Mouse (Mus musculus) midbrain, embryonic 10.5 days (tissue): ENCODE results near the gene Bmi1. TPM values are rescaled to one million over a fixed set of nuclear protein-coding genes. Genes with fewer than 3 reads are reported as not detected.

ENCODE experiments used
- DNase-seq: peaks from one replicate; pipeline ENCODE4 v3.0.0-alpha.2; 2017; ENCODE audit warnings: low spot score
- H3K27ac ChIP-seq: fragments of 300-500 bp; sonication (generic); replicated peaks from 2 replicates; pipeline ENCODE4 v1.5.1; 2016; ENCODE audit warnings: mild to moderate bottlenecking
- H3K27me3 ChIP-seq: fragments of 300-500 bp; sonication (generic); 2 replicates; pipeline ENCODE4 v1.6.1; 2016; ENCODE audit warnings: low read depth, mild to moderate bottlenecking; ENCODE audit not compliant: poor library complexity, severe bottlenecking
- H3K36me3 ChIP-seq: fragments of 300-500 bp; sonication (generic); 2 replicates; pipeline ENCODE4 v1.6.1; 2016; ENCODE audit warnings: mild to moderate bottlenecking, moderate library complexity
- H3K4me1 ChIP-seq: fragments of 300-500 bp; sonication (generic); 2 replicates; pipeline ENCODE4 v1.6.1; 2016
- H3K4me3 ChIP-seq: fragments of 300-500 bp; sonication (generic); 2 replicates; pipeline ENCODE4 v1.5.1; 2016; ENCODE audit warnings: mild to moderate bottlenecking, moderate library complexity
- H3K9me3 ChIP-seq: fragments of 300-500 bp; sonication (generic); replicated peaks from 2 replicates; pipeline ENCODE4 v1.6.1; 2016; ENCODE audit warnings: mild to moderate bottlenecking
- WGBS: fragments of 180-500 bp; shearing (Covaris S2); methylation state at CpG from one replicate; pipeline ENCODE4 v1.1.7; 2016; 5-methylcytosine and 5-hydroxymethylcytosine counted together
- polyA plus RNA-seq: library from polyadenylated mRNA; unstranded; fragments of >200 nt; fragmentation: Nextera tagmentation; extraction: Ambion mirVana; gene quantifications from 2 replicates; pipeline ENCODE4 v1.2.1, GENCODE M21; 2016

Gene Bmi1
- polyA plus RNA-seq, 1 experiment from 2014 or later, result 26.6 TPM

DNA sequence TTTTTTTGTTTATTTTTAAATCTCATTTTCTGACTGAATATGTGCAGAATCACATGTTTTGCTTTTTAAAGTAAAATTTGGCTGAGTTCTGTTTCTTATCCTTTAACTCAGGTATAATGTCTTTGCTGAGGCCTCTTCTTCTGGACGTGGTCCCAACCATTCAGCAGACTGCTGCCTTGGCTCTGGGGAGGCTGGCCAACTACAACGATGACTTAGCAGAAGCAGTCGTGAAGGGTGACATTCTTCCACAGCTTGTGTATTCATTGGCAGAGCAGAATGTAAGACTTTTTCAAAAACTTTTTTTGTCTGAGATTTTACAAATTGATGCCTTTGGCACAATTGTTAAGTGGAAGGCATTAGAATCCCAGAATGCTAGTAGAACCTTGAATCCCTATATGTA is 33.5 kb downstream of the Bmi1 start:
- H3K36me3 ChIP-seq, result no peaks in the 10 kb centered on the region
- H3K9me3 ChIP-seq, result no peaks in the 10 kb centered on the region
- no peak for DNase-seq
- H3K27me3 ChIP-seq, result peaks cover 5% of the 10 kb centered on the region
- WGBS, result 83% methylated on average over 3 of the region's 3 CpGs
- no peak overlapping the region for H3K4me3 ChIP-seq
- no peak overlapping the region for H3K27ac ChIP-seq
- no peaks in the 10 kb centered on the region for H3K4me1 ChIP-seq

DNA sequence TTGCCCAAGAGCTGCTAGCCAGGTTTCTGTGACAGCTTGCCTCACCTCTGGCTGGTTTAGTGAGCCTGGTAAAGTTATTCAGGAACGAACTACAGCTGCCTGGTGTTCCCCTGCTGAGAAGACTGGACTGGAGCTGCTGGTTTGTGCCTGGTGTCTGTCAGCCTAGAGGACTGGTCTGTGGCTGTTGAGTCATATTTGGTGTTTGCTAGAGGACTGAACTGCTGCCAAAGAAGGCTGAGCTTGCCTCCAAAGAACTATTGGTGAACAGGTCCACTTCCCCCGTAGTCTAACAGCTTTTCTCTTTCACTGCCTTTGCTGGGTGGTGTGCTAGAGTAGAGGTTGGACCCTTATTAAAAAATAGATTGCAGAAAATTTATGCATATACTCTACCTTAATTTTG is 36.3 kb downstream of the Bmi1 start:
- whole genome bisulfite sequencing, result 77% methylated on average over 2 of the region's 2 CpGs

DNA sequence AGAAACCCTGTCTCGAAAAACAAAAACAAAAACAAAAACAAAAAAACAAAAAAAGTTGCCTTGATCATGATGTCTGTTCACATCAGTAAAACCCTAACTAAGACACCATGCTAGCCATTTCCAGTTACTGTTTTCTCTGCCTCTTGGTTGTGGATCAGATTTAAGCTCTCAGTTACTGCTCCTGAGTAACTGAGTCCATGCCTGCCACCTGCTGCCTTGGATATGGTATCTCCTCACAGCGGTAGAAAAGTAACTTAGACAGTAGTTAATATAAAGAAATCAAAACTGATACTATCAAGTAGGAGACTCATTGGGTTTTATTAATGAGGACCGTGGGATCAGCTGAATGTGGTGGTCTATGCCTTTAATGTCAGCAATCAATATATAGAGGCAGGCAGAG is 37.5 kb downstream of the Bmi1 start:
- Histone ChIP-seq H3K36me3 (no peaks in the 10 kb centered on the region), H3K27ac (no peak overlapping the region), H3K4me3 (no peak overlapping the region), H3K4me1 (no peaks in the 10 kb centered on the region), H3K27me3 (no peaks in the 10 kb centered on the region), H3K9me3 (no peaks in the 10 kb centered on the region)
- 80% methylated on average over 3 of the region's 3 CpGs for WGBS
- DNase-seq, result no peak

More for the DNA sequence above, 36.3 kb downstream of the Bmi1 start:
- H3K4me1 ChIP-seq, result no peaks in the 10 kb centered on the region
- no peak for DNase-seq
- no peaks in the 10 kb centered on the region for H3K36me3 ChIP-seq
- no peaks in the 10 kb centered on the region for H3K27me3 ChIP-seq
- H3K9me3 ChIP-seq, result no peaks in the 10 kb centered on the region
- no peak overlapping the region for H3K4me3 ChIP-seq
- no peak overlapping the region for H3K27ac ChIP-seq

DNA sequence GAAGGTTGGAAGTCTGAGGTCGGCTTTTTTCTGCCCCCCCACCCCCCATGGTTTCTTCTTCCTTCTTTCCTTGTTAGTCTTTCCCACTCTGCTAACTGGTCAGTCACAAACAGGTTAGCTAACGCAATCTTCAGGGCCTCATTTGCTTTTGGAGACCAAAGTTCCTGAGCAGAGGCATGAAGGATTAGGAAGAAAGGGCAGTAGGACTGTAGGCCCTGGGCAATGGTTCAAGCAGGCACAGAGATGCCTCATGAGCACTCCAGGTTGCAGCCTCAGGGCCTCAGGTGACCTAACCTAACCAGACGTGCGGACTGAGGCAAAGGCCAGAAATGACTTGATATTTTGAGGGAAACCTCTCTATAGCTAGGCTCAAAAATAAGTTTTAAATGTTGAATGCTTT is 41.7 kb downstream of the Bmi1 start:
- WGBS, result 87% methylated on average over 4 of the region's 4 CpGs
- no peaks in the 10 kb centered on the region for H3K27me3 ChIP-seq
- DNase-seq, result no peak
- no peaks in the 10 kb centered on the region for H3K9me3 ChIP-seq
- no peak overlapping the region for H3K4me3 ChIP-seq
- no peaks in the 10 kb centered on the region for H3K4me1 ChIP-seq
- no peak overlapping the region for H3K27ac ChIP-seq
- no peaks in the 10 kb centered on the region for H3K36me3 ChIP-seq

DNA sequence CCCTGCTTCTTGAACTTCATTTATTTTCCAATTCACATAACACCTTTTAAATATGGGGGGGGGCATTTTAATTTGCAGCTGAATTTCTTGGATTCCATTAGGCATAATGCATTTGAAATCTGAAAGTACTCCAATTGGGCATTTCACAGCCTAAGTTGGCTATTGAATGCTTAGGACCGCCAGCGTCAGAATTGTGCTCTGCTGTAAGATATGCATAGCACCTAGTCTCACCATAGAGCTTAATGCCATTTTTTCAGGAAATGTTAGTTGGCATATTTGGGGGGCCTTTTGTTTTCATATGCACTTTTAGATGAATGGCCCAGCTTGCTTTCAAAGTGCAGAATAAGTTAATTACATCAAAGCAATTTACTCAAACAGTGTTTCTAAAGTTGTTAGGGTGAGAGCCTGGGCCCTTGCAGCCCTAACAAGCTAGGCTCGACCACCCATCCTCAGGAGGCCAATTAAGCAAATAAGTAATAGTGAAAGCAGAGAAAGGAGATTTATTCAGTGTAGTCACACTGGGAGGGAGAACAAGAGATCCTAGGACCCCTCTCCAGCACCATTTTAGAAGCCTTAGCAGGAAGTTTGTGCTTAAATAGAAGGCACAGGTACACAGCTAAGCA is 45.5 kb downstream of the Bmi1 start:
- Histone ChIP-seq H3K27ac (no peak overlapping the region), H3K4me1 (no peaks in the 10 kb centered on the region), H3K27me3 (no peaks in the 10 kb centered on the region), H3K36me3 (no peaks in the 10 kb centered on the region), H3K4me3 (no peak overlapping the region), H3K9me3 (no peaks in the 10 kb centered on the region)
- WGBS, result 64% methylated on average over 3 of the region's 3 CpGs
- no peak for DNase-seq

DNA sequence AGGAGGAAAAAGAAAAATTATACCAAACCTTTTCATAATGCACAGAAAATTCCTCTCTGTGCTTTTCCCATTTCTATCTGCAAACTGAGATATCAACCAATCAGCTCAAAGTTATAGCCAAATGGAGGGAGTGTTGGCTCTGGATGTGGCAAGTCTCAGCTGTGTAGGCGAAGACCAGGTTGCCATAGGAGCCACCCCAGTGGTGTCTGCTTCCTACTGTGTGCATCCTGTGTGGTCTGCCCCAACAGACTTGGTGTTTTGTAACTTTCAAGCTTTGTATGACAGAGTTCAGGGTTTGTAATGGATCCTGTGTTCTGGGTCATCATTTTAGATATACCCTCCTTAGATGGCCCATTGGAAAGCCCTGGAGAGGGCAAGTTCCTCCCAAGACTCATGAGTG is 47.6 kb downstream of the Bmi1 start:
- WGBS, result 80% methylated on average over 1 of the region's 1 CpGs
- no peak for DNase-seq
- no peak overlapping the region for H3K27ac ChIP-seq
- H3K36me3 ChIP-seq, result no peaks in the 10 kb centered on the region
- H3K9me3 ChIP-seq, result no peaks in the 10 kb centered on the region
- H3K4me1 ChIP-seq, result no peaks in the 10 kb centered on the region
- H3K27me3 ChIP-seq, result peaks cover 3% of the 10 kb centered on the region; the same call in 1 of the 2 replicates
- no peak overlapping the region for H3K4me3 ChIP-seq

DNA sequence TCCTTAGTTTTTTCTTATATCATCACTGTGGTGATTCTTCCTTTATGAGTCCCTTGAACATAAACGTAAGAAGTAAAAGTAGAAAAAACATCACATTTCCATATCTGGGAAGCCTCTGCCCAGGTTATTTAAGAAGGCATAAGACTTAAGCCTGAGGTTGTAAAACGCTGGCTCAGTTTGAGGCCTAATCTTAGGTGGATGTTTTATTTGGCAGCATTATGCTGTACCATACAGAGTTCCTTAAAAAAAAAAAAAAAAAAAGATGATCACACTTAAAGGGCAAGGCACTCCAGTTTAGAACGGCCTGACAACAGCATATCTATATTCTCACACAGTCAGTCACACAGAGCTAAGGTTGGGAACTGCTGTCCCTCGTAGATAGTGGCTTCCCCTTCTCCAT is 49.1 kb downstream of the Bmi1 start:
- no peak for DNase-seq
- Histone ChIP-seq H3K27ac (no peak overlapping the region), H3K27me3 (peaks cover 3% of the 10 kb centered on the region; the same call in 1 of the 2 replicates), H3K4me1 (no peaks in the 10 kb centered on the region), H3K4me3 (no peak overlapping the region), H3K36me3 (no peaks in the 10 kb centered on the region), H3K9me3 (no peaks in the 10 kb centered on the region)
- 83% methylated on average over 4 of the region's 4 CpGs for WGBS

DNA sequence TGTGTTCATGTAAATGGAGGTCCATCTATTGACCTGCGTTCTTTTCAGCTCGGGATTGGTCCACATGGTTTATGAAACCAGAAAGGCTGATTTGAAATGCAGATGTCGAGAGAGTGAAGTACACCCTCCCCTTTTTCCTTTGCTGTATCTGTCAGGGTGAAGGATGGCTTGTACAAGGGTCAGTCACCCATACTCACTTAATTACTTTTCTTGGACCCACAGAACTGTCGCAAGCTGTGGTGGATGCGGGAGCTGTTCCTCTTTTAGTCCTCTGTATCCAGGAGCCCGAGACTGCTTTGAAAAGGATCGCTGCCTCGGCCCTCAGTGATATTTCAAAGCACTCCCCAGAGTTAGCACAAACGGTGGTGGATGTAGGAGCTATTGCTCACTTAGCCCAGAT is 54.9 kb downstream of the Bmi1 start:
- Histone ChIP-seq H3K9me3 (no peaks in the 10 kb centered on the region), H3K4me3 (no peak overlapping the region), H3K27me3 (peaks cover 6% of the 10 kb centered on the region; the same call in 1 of the 2 replicates), H3K27ac (peak overlapping the region; percentile 23; the same call in 1 of the 2 replicates), H3K4me1 (peaks cover 22% of the 10 kb centered on the region), H3K36me3 (no peaks in the 10 kb centered on the region)
- DNase-seq, result peak; percentile 15
- WGBS, result 36% methylated on average over 9 of the region's 9 CpGs

DNA sequence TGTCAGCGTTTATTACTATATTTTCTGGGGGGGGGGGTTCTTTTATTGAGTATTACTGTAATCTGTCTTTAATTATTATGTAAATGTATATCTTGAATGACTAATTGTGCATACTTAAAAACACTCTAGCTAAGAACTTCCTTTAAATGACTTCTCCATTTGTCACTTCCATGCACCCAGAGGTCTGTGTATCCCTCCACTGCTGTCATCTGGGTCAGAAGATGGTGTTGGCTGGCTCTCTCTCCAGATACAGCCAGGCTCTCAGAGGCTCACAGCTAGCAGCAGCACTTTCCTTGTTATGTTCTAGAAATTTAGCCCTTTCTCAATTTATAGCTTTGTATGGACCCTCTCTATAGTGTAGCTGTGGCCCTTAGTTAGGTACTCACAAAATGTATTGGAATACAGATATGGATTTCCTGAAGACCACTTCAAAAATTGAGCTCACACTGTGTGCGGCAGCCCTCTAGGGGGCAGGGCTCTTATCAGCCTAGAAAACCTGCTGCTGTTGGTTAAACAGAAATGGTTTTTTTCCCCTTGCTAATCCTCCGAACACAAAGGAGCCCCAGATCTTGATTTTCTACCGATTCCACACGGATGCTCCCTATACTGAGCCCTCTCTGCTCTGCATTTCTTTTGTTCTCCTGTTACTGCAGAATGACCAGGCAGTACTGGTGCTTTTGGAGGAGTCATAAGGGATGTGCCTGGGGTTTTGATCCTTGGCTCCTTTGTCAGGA is 57.7 kb downstream of the Bmi1 start:
- H3K4me3 ChIP-seq, result no peak overlapping the region
- 29% methylated on average over 5 of the region's 5 CpGs for WGBS
- peaks cover 22% of the 10 kb centered on the region for H3K4me1 ChIP-seq
- DNase-seq, result peak; percentile 15
- peaks cover 3% of the 10 kb centered on the region; the same call in 1 of the 2 replicates for H3K27me3 ChIP-seq
- no peaks in the 10 kb centered on the region for H3K36me3 ChIP-seq
- H3K27ac ChIP-seq, result peak overlapping the region; percentile 63; the same call in 1 of the 2 replicates
- no peaks in the 10 kb centered on the region for H3K9me3 ChIP-seq

Other genes with a start within 250 kb of the Bmi1 start
- 82.0 and 101 TPM in 2 replicates for gene Commd3, start 4.6 kb upstream of the Bmi1 start, polyA plus RNA-seq
- gene Spag6, start 17.0 kb downstream of the Bmi1 start, polyA plus RNA-seq, result 0.10 and 0.51 TPM in 2 replicates